Mouse (Mus musculus): ENCODE data around the gene Fastkd5.
A peak's percentile ranks its signal among the peaks of the same experiment; 100 is the strongest.

The Fastkd5 gene

GRCm38 (mm10) chr2:130634006-130634738 lies 4.3 kb upstream of the Fastkd5 start:
- no peak for DNase-seq (ENCODE audit: low spot score in 2 of 2)

GRCm38 (mm10) chr2:130632887-130633675 lies 3.3 kb upstream of the Fastkd5 start:
- no peak for DNase-seq (ENCODE audit: low spot score in 2 of 2)

DNA sequence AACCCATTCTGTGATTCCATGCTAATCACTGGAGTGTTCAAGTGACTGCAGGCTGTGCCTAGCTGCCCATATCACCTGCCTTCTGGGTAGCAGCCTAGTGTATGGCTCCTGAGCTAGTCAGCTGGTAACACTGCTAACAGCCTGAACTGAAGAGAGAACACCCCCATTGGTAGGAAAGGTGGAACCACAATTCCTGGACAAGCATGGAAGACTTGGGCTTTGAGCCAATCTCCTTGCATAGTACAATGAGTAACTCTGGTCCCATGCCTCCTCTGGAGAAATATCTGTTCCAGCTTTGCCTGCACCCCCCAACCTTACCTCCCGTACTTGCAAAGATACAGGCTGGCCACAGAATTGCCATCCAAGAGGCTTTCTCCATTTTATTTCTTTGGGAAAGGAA lies 2.6 kb upstream of the Fastkd5 start:
- DNase-seq (ENCODE audit: low spot score in 2 of 2) = no peak

DNA sequence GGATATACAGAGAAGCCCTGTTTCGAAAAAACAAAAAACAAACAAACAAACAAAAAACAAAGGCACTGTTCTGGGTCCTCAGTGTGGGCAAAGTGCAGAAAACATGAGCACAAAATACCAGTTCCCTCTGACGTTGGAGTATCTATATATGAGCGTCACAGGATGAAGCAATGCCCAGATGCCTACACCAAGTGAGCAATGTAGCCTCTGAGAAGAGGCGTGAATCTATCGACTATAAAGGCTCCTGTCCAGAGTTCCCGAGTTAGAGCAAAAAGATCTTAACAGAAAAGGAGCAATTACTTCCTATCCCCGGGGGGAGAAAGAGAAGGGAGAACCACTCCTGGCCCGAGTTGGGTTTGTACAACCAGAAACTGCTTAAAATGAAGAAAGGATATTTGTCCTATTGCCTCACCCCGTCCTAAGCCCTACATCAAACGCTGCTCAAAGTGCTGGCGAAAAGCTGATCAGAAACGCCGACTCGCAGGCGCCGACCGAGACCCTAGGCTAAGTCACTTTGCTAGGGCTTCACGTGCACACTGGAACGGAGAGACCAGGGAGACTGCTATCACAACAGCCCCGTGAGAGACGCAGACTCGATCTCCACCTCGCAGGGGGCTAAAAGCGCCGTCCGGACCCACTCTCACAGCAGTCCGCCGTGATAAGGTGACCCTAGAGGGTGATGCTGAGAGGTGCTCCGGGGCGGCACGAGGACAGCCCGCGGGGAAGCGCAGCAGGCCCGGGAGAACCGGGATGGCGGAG lies 568 bp downstream of the Fastkd5 start:
- DNase-seq (ENCODE audit: low spot score in 2 of 2) = no peak

GRCm38 (mm10) chr2:130628424-130628823 lies 1.4 kb downstream of the Fastkd5 start:
- DNase-seq (ENCODE audit: low spot score in 2 of 2) = no peak

GRCm38 (mm10) chr2:130618972-130619371 lies 10.9 kb downstream of the Fastkd5 start:
- no peak for DNase-seq (ENCODE audit: low spot score in 2 of 2)

GRCm38 (mm10) chr2:130613091-130613490 lies 16.7 kb downstream of the Fastkd5 start:
- DNase-seq (ENCODE audit: low spot score in 2 of 2) = peak in 1 of 2 experiments; percentile 25

DNA sequence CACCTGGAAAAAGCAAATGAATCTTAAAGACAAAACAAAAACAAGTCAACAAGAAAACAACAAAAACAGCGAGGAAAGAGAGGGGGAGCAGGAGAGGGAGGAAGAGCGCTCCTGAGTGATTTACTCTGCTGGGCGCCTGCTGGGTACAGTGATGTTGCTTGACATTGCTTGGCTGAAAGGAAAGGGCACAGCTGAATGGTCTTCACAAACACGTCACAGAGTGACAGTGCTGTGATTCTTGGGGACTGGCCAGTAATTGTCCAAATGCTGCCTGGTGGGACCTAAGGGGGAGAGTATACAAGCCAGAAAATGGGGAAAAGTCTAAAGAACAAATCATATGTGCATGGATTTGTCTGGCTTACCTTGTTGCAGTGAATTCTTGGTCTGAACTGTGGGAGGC lies 27.6 kb downstream of the Fastkd5 start:
- DNase-seq (ENCODE audit: low spot score in 2 of 2) = no peak

DNA sequence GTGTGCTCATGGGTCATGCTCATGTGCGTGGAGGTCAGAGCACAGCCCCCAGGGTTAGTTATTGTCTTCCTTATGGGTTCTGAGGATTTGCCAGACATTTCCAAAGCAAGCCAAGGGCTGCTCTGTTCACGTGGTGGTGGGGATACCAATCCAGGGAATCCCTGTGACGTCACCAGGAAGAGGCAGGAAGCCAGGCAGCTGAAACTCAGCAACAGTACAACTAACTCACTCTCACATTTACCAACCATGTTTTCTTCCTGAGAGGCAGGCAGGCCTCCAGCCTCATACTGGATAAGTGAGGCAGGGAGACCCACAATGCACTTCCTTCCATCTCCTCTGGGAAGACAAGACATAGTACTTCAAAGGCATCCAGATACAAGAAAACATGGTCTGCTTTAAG lies 31.4 kb downstream of the Fastkd5 start:
- no peak for DNase-seq (ENCODE audit: low spot score in 2 of 2)

- peak; percentile 50 to 52 for DNase-seq (ENCODE audit: low spot score in 2 of 2)
Observed at GRCm38 (mm10) chr2:130597601-130598010, 32.2 kb downstream of the Fastkd5 start.

GRCm38 (mm10) chr2:130595596-130595995 lies 34.2 kb downstream of the Fastkd5 start:
- no peak for DNase-seq (ENCODE audit: low spot score in 2 of 2)

- DNase-seq (ENCODE audit: low spot score in 2 of 2) = no peak
Observed at GRCm38 (mm10) chr2:130591016-130591415, 38.8 kb downstream of the Fastkd5 start.

DNA sequence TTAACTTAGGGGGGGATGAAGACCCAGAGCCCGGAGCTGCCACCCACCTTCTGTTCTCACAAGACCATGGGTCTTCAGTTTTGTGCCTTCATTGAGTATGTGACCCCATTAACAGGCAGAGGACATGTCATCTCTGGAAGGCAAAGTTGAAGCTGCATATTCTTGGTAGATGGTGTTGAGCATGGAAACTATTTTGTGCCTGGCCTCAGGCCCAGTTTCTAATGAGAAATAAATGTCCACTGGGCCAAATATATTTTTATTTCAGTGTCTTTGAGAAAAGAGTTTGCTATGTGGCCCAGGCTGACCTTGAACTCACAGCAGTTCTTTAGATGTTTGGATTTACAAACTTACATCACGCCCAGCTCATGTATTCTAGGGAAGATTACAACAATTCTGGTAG lies 40.1 kb downstream of the Fastkd5 start:
- no peak for DNase-seq (ENCODE audit: low spot score in 2 of 2)

DNA sequence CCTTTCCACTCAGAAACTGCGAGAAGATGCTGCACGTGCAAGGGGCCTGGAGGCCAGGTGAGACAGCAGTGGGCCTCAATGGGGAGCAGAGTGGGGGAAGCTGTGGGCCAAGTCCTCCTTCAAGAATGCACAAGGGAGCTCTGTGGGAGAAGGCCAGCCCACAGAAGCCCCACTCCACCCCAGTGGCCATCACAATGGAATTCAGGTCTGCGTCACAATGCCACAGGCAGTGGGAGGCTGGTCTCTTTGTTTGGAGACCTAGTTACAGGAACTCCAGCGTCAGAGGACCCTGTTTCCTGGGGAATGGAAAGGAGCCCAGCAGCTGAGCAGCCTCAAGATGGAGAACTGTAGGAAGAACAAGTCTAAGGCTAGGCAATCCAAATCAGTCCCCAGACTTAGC lies 40.7 kb downstream of the Fastkd5 start:
- DNase-seq (ENCODE audit: low spot score in 2 of 2) = no peak

- no peak for DNase-seq (ENCODE audit: low spot score in 2 of 2)
Observed at GRCm38 (mm10) chr2:130588373-130588772, 41.5 kb downstream of the Fastkd5 start.

DNA sequence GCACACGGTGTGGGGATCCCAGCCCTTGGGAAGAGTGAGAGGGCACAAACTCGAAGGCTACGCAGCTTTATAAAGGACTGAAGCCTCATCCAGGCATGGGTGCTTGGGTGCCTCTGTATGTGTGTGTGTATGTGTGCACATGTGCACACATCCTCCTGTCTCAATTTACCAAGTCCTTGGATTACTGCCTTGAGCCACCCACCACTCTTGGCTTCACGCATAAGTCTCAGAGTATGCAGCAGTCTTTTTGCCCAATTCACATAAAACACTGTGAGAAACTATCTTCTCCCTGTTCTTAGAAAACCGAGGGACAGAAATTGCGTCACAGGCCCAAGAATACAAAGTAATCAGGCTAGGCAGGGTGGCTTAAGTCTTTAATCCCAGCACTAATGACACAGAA lies 43.8 kb downstream of the Fastkd5 start:
- peak; percentile 43 to 56 for DNase-seq (ENCODE audit: low spot score in 2 of 2)

DNA sequence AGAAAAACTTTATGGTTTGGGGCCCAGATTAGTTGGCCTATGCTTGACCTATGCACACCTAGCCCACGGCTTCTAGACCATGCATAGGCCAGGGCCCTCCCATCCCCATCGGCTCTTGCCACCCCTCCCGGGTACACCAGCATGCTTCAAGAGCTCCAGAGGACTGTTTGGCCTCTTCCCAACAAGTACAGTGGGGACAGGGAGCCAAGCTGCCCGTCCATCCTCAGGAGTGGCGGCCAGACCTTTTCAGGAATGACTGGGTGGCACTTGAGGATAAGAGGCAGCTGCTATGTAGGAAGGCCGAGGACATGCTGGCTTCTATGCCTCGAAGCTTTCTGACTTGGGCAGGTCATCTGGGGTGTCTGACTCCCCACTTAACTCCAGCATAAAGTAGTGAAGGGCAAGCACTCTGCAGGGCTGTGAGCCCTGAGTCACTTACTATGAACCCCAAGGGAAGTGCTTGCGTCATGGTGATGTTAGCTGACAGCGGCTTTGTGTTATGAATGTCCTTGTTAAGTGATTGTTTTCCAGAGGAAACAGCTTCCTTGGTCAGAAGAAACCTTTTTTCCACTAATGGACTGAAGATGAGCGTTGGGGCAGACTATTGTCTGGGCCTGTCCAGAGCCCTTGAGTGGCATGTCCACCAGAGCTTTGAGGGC lies 45.8 kb downstream of the Fastkd5 start:
- no peak for DNase-seq (ENCODE audit: low spot score in 2 of 2)

GRCm38 (mm10) chr2:130582552-130582951 lies 47.3 kb downstream of the Fastkd5 start, which contains the start of gene Avp:
TSS of gene Avp (minus strand) at chr2:130582554.
- DNase-seq (ENCODE audit: low spot score in 2 of 2) = no peak

- DNase-seq (ENCODE audit: low spot score in 2 of 2) = no peak
Observed at GRCm38 (mm10) chr2:130581201-130581600, 48.6 kb downstream of the Fastkd5 start.

DNA sequence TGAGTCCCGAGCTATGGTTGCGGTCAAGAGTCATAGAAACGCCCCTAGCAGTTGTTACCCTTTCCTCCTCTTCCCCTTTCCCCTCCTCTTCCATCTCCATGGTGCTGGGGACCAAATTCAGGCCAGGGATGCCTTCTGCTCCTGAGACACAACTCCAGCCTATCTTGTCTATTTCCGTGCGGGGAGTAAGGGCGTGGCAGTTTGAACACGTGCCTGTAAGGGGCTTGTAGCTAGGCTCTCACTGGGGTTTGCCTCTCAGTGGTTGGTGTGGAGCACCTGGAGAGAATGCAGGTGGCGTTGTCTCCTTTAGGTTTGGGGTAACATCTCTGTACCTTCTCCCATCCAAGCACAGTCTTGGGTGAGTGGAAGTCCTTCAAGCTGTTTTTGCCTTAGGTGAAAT lies 50.0 kb downstream of the Fastkd5 start:
- DNase-seq (ENCODE audit: low spot score in 2 of 2) = no peak

GRCm38 (mm10) chr2:130578148-130578547 lies 51.7 kb downstream of the Fastkd5 start:
- peak; percentile 82 to 86 for DNase-seq (ENCODE audit: low spot score in 2 of 2)

DNA sequence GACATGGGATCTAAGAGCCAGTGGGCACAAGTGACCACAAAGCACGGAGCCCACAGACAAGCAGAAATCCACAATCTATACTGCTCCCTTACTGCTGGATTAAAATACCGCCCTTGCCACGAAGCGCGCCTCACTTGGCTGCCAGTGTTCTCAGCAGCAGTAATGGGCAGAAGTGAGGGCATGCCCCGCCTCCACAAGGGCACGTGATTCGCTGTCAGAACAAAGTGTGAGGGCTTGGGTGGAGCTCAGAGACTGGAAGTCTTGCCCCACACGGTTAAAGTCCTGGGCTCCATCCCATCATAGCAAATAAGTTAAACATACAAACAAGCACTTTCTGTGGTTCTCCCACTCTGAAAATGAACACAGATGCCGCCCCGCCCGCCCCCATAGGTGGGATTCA lies 52.2 kb downstream of the Fastkd5 start:
- peak; percentile 21 to 22 for DNase-seq (ENCODE audit: low spot score in 2 of 2)
